15 mouse cellular contexts compared by ENCODE assay signal in genomic region chr11:93828619-93829326, GRCm38 (mm10). TPM values are rescaled to one million over a fixed set of nuclear protein-coding genes. Genes with fewer than 3 reads are reported as not detected.
DNase-seq lines count a peak whose midpoint lies in the region; ATAC-seq and TF ChIP-seq lines count a peak whose summit lies in the region.
"Had no signal": no experiment of that assay in that cellular context is flagged by ENCODE, and none has a peak within 500 bp of the region (broad histone marks: within the 10 kb centered on the region; RNA-seq: fewer than 3 reads in every experiment).

No protein-coding gene starts in this region.

- intact Hi-C loops in left cerebral cortex, postnatal 4 days (cut with DNase I): no loop called here
- intact Hi-C loops in left cerebral cortex, postnatal 10 days (cut with DNase I): no loop called here
- intact Hi-C loops in heart, postnatal 10 days (cut with DNase I): no loop called here

- peak; percentile 58 for ATAC-seq in forebrain, postnatal 0 days
- peak; percentile 59 for ATAC-seq in midbrain, embryonic 14.5 days (ENCODE audit: low FRiP score, low TSS enrichment)
- ATAC-seq: inflammation-experienced regulatory T-cells, adult 6 months had no signal

- no peak for TF ChIP-seq CTCF in forebrain, postnatal 0 days (IDR thresholded peaks at IDR 0.05; ENCODE audit: low read depth)

- H3K4me3 ChIP-seq in forebrain, postnatal 0 days (ENCODE audit: low read depth, low read length): no peak overlapping the region
- H3K4me3 ChIP-seq in midbrain, embryonic 14.5 days (replicated peaks; ENCODE audit: low read depth, low read length): no peak overlapping the region
- H3K4me3 ChIP-seq: heart, embryonic 13.5 days; left cerebral cortex, adult 2 months; limb, embryonic 15.5 days had no signal

- no peaks in the 10 kb centered on the region for H3K36me3 ChIP-seq in forebrain, postnatal 0 days (ENCODE audit: insufficient read depth)
- no peaks in the 10 kb centered on the region for H3K36me3 ChIP-seq in midbrain, embryonic 14.5 days (ENCODE audit: control insufficient read depth, insufficient read depth, low read length)
- H3K36me3 ChIP-seq: heart, embryonic 13.5 days; limb, embryonic 15.5 days had no signal

- peak overlapping the region; percentile 1 for H3K4me2 ChIP-seq in forebrain, postnatal 0 days (ENCODE audit: low read depth)
- H3K4me2 ChIP-seq in midbrain, embryonic 14.5 days (ENCODE audit: low read length): peak overlapping the region; percentile 24
- H3K4me2 ChIP-seq: heart, embryonic 13.5 days; limb, embryonic 15.5 days had no signal

- DNase-seq in left cerebral cortex, postnatal 4 days: peak; percentile 23
- DNase-seq in left cerebral cortex, postnatal 10 days (ENCODE audit: extremely low spot score in 1 of 2, low spot score in 2 of 2): no peak
- no peak for DNase-seq in forebrain, postnatal 0 days
- DNase-seq in midbrain, embryonic 14.5 days: no peak
- DNase-seq in retina, postnatal 1 day: peak; percentile 41
- no peak for DNase-seq in natural killer cell, adult 2 months (ENCODE audit: low spot score in 2 of 2)
- DNase-seq in heart, postnatal 10 days: no peak
- DNase-seq: adrenal gland, postnatal 14 days; cerebellum, adult 8-10 months; lung, adult 18-20 months; lung, postnatal 4 days had no signal

- WGBS in forebrain, postnatal 0 days: 18% methylated on average over 14 of the region's 14 CpGs
- 42% methylated on average over 14 of the region's 14 CpGs for WGBS in midbrain, embryonic 14.5 days

- H3K9me3 ChIP-seq in forebrain, postnatal 0 days (ENCODE audit: low read length): no peaks in the 10 kb centered on the region
- H3K9me3 ChIP-seq in midbrain, embryonic 14.5 days (ENCODE audit: control insufficient read depth, low read length): no peaks in the 10 kb centered on the region
- H3K9me3 ChIP-seq: heart, embryonic 13.5 days; limb, embryonic 15.5 days had no signal

- H3K27me3 ChIP-seq in forebrain, postnatal 0 days (ENCODE audit: insufficient read depth, low read length): no peaks in the 10 kb centered on the region
- no peaks in the 10 kb centered on the region for H3K27me3 ChIP-seq in midbrain, embryonic 14.5 days (ENCODE audit: control insufficient read depth, insufficient read depth, low read length)
- H3K27me3 ChIP-seq: heart, embryonic 13.5 days; limb, embryonic 15.5 days had no signal

- H3K9ac ChIP-seq in forebrain, postnatal 0 days: no peak overlapping the region
- H3K9ac ChIP-seq in midbrain, embryonic 14.5 days (replicated peaks; ENCODE audit: low read length): no peak overlapping the region; the same call in 1 of the 2 replicates
- H3K9ac ChIP-seq: heart, embryonic 13.5 days; limb, embryonic 15.5 days had no signal

- H3K27ac ChIP-seq in forebrain, postnatal 0 days (ENCODE audit: low read depth, low read length): peak overlapping the region; percentile 24
- H3K27ac ChIP-seq in midbrain, embryonic 14.5 days (replicated peaks; ENCODE audit: low read depth, low read length): peak overlapping the region; percentile 77
- H3K27ac ChIP-seq: heart, embryonic 13.5 days; left cerebral cortex, adult 2 months; limb, embryonic 15.5 days had no signal

- H3K4me1 ChIP-seq in forebrain, postnatal 0 days (ENCODE audit: insufficient read depth): peaks cover 8% of the 10 kb centered on the region; the same call in 1 of the 2 replicates
- H3K4me1 ChIP-seq in midbrain, embryonic 14.5 days (ENCODE audit: control insufficient read depth, insufficient read depth, low read length): peaks cover 18% of the 10 kb centered on the region
- H3K4me1 ChIP-seq: heart, embryonic 13.5 days; limb, embryonic 15.5 days had no signal

RNA-seq across cellular contexts. Expression of gene Utp18, which starts 56.8 kb away (rescaled TPM):
- 10 to 100 TPM; 32.2 to 32.9 TPM for total RNA-seq in left cerebral cortex, postnatal 4 days (2021)
- 10 to 100 TPM; 28.4 to 28.8 TPM for total RNA-seq in left cerebral cortex, postnatal 10 days (2021)
- 38.4 and 38.9 TPM in 2 replicates for total RNA-seq in forebrain, postnatal 0 days (2014; rRNA removed)
- polyA plus RNA-seq in forebrain, postnatal 0 days (2015; fragmentation: Nextera tagmentation; extraction: Ambion mirVana): 26.0 and 27.5 TPM in 2 replicates
- polyA plus RNA-seq in midbrain, embryonic 14.5 days (2014; fragmentation: Nextera tagmentation; extraction: Ambion mirVana): 31.2 and 37.8 TPM in 2 replicates
- total RNA-seq in heart, postnatal 10 days (2021): 10 to 100 TPM; 12.8 to 14.5 TPM

RNA-seq across cellular contexts. Expression of gene Mbtd1, which starts 56.9 kb away (rescaled TPM):
- 10 to 100 TPM; 45.4 to 55.8 TPM for total RNA-seq in left cerebral cortex, postnatal 4 days (2021)
- 10 to 100 TPM; 29.2 to 34.1 TPM for total RNA-seq in left cerebral cortex, postnatal 10 days (2021)
- 19.1 and 30.6 TPM in 2 replicates for total RNA-seq in forebrain, postnatal 0 days (2014; rRNA removed)
- 10.9 and 13.9 TPM in 2 replicates for polyA plus RNA-seq in forebrain, postnatal 0 days (2015; fragmentation: Nextera tagmentation; extraction: Ambion mirVana)
- polyA plus RNA-seq in midbrain, embryonic 14.5 days (2014; fragmentation: Nextera tagmentation; extraction: Ambion mirVana): 23.1 and 26.7 TPM in 2 replicates
- total RNA-seq in heart, postnatal 10 days (2021): 10 to 100 TPM; 31.4 to 36.5 TPM

Comparison
In these comparisons a context has a peak if more than half of its experiments do, and no peak if none do; other contexts are left out.
1. DNase-seq: peak in left cerebral cortex, postnatal 4 days (single experiment) and retina, postnatal 1 day (single experiment); none in left cerebral cortex, postnatal 10 days (0 of 2), forebrain, postnatal 0 days (single experiment), midbrain, embryonic 14.5 days (single experiment), natural killer cell, adult 2 months (0 of 2) and heart, postnatal 10 days (0 of 2).